Mouse (Mus musculus) intestine, embryonic 16.5 days (tissue): ENCODE results near the gene Mctp2. TPM values are rescaled to one million over a fixed set of nuclear protein-coding genes. Genes with fewer than 3 reads are reported as not detected.

Experiments used
- ATAC-seq: fragments of 200-750 bp; cut with Nextera tagmentation; 2 replicates; pipeline ENCODE4 v1.8.0; 2017; ENCODE audit warnings: moderate TSS enrichment, moderate library complexity
- H3K27ac ChIP-seq: fragments of 300-500 bp; sonication (generic); 2 replicates; pipeline ENCODE4 v1.5.1; 2014; ENCODE audit warnings: mild to moderate bottlenecking, low read length
- H3K27me3 ChIP-seq: fragments of 300-500 bp; sonication (generic); replicated peaks from 2 replicates; pipeline ENCODE4 v1.6.1; 2014; ENCODE audit warnings: low read length, control low read depth, mixed read lengths; ENCODE audit not compliant: control insufficient read depth, insufficient read depth
- H3K36me3 ChIP-seq: fragments of 300-500 bp; sonication (generic); 2 replicates; pipeline ENCODE4 v1.6.1; 2014; ENCODE audit warnings: low read length, control low read depth; ENCODE audit not compliant: control insufficient read depth, insufficient read depth
- H3K4me1 ChIP-seq: fragments of 300-500 bp; sonication (generic); 2 replicates; pipeline ENCODE4 v1.6.1; 2014; ENCODE audit warnings: low read length, control low read depth, mixed read lengths; ENCODE audit not compliant: control insufficient read depth, insufficient read depth
- H3K4me2 ChIP-seq: fragments of 300-500 bp; sonication (generic); 2 replicates; pipeline ENCODE4 v1.6.1; 2014; ENCODE audit warnings: low read depth, low read length, control low read depth
- H3K4me3 ChIP-seq: fragments of 300-500 bp; sonication (generic); 2 replicates; pipeline ENCODE4 v1.5.1; 2014; ENCODE audit warnings: mild to moderate bottlenecking, low read length
- H3K9ac ChIP-seq: fragments of 300-500 bp; sonication (generic); 2 replicates; pipeline ENCODE4 v1.6.1; 2014; ENCODE audit warnings: low read depth, low read length
- H3K9me3 ChIP-seq: fragments of 300-500 bp; sonication (generic); 2 replicates; pipeline ENCODE4 v1.6.1; 2016; ENCODE audit warnings: low read length, control low read depth; ENCODE audit not compliant: control insufficient read depth
- WGBS: fragments of 180-500 bp; shearing (Covaris S2); extraction: QIAGEN DNeasy Blood & Tissue Kit; methylation state at CpG from one replicate; pipeline ENCODE4 v1.1.7; 2014; 5-methylcytosine and 5-hydroxymethylcytosine counted together
- polyA plus RNA-seq: library from polyadenylated mRNA; unstranded; fragments of >200 nt; fragmentation: Nextera tagmentation; extraction: Ambion mirVana; gene quantifications from 2 replicates; pipeline ENCODE4 v1.2.1, GENCODE M21; 2015

The Mctp2 gene
- polyA plus RNA-seq, 1 experiment from 2014 or later = 1.7 TPM

DNA sequence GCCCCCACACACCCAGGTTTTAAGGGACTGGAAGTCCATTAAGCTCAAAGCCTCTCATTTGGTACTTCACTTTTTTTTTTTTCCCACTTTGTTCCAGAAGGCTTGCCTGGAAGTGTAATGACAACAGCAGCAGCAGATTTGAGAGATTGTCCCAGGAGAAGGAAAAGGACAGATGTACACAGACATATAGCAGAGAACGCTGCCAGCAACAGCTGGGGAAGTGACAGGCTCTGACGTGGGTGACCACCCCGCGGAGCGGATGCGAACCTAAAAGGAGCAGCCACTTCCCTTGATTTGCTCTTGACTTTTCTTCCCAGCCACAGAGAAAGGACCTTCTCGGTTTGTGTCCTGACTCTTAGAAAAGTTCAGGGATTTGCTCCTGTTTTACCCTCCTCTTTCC is 185.4 kb downstream of the Mctp2 start:
- no peak for ATAC-seq
- H3K27me3 ChIP-seq = no peaks in the 10 kb centered on the region
- H3K9ac ChIP-seq = no peak overlapping the region
- WGBS = 54% methylated on average over 7 of the region's 7 CpGs
- 0 out of 2 replicates have a peak, but pooled peaks cover 5% of the 10 kb centered on the region for H3K4me1 ChIP-seq
- no peak overlapping the region for H3K4me2 ChIP-seq
- H3K27ac ChIP-seq = no peak overlapping the region
- H3K4me3 ChIP-seq = no peak overlapping the region
- no peaks in the 10 kb centered on the region for H3K9me3 ChIP-seq
- no peaks in the 10 kb centered on the region for H3K36me3 ChIP-seq

DNA sequence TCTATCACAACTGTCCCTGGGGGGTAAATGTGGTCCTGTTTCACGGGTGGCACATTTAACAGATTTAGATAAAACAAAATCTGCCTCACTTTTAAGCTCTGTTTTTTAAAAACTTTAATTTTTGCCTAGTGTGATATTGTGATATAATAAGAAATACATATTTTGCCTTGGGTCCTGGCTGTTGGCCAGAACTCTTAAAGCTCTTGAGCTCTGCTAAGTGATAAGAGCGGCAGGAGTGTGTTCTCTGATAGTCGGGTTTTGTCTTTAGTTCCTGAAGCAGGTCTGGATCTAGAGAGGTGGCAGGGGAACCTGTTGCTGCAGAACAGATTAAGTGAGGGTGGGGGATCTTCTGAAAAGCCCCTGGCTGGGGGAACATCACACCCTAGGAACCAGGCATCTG is 186.7 kb downstream of the Mctp2 start:
- no peaks in the 10 kb centered on the region for H3K27me3 ChIP-seq
- no peaks in the 10 kb centered on the region for H3K36me3 ChIP-seq
- no peak overlapping the region for H3K27ac ChIP-seq
- WGBS = 68% methylated on average over 3 of the region's 3 CpGs
- no peak overlapping the region for H3K4me2 ChIP-seq
- H3K4me3 ChIP-seq = no peak overlapping the region
- no peak overlapping the region for H3K9ac ChIP-seq
- no peaks in the 10 kb centered on the region for H3K9me3 ChIP-seq
- ATAC-seq = no peak
- 0 out of 2 replicates have a peak, but pooled peaks cover 5% of the 10 kb centered on the region for H3K4me1 ChIP-seq

- 63% methylated on average over 4 of the region's 4 CpGs for WGBS
- Histone ChIP-seq H3K9ac (no peak overlapping the region), H3K4me3 (no peak overlapping the region), H3K36me3 (no peaks in the 10 kb centered on the region), H3K27ac (no peak overlapping the region), H3K4me2 (no peak overlapping the region), H3K27me3 (no peaks in the 10 kb centered on the region), H3K9me3 (no peaks in the 10 kb centered on the region), H3K4me1 (0 out of 2 replicates have a peak, but pooled peaks cover 5% of the 10 kb centered on the region)
- ATAC-seq = peak; percentile 75
Measured at GRCm38 (mm10) chr7:72117376-72118077, 188.9 kb downstream of the Mctp2 start.

DNA sequence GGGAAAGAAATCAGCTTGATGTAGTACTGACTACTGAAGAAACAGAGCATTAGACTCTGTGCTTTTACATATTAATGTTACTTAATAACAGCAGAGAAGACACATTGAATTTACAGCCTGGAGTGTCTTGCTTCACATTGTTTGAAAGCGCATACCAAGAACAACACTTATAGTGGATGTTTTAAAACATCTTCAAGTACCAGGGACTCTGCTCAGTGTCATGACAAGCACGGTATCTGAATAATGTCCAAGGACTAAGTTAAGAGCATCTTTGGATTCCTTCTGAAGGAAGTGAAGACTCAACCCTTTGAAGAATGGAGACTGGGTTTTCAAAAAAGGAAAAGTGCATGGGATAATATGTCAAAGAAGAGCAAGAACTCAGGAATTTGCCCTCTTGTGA is 191.3 kb downstream of the Mctp2 start:
- WGBS = 59% methylated on average over 2 of the region's 2 CpGs
- Histone ChIP-seq H3K4me1 (no peaks in the 10 kb centered on the region), H3K4me3 (no peak overlapping the region), H3K36me3 (no peaks in the 10 kb centered on the region), H3K27me3 (no peaks in the 10 kb centered on the region), H3K9me3 (no peaks in the 10 kb centered on the region), H3K4me2 (no peak overlapping the region), H3K9ac (no peak overlapping the region), H3K27ac (no peak overlapping the region)
- ATAC-seq = peak; percentile 56; the same call in 1 of the 2 replicates

GRCm38 (mm10) chr7:72110578-72110977 is 195.8 kb downstream of the Mctp2 start:
- Histone ChIP-seq H3K27me3 (no peaks in the 10 kb centered on the region), H3K27ac (no peak overlapping the region), H3K36me3 (no peaks in the 10 kb centered on the region), H3K4me1 (no peaks in the 10 kb centered on the region), H3K4me3 (no peak overlapping the region), H3K9me3 (no peaks in the 10 kb centered on the region), H3K9ac (no peak overlapping the region), H3K4me2 (no peak overlapping the region)
- WGBS = 44% methylated on average over 6 of the region's 6 CpGs
- ATAC-seq = no peak

DNA sequence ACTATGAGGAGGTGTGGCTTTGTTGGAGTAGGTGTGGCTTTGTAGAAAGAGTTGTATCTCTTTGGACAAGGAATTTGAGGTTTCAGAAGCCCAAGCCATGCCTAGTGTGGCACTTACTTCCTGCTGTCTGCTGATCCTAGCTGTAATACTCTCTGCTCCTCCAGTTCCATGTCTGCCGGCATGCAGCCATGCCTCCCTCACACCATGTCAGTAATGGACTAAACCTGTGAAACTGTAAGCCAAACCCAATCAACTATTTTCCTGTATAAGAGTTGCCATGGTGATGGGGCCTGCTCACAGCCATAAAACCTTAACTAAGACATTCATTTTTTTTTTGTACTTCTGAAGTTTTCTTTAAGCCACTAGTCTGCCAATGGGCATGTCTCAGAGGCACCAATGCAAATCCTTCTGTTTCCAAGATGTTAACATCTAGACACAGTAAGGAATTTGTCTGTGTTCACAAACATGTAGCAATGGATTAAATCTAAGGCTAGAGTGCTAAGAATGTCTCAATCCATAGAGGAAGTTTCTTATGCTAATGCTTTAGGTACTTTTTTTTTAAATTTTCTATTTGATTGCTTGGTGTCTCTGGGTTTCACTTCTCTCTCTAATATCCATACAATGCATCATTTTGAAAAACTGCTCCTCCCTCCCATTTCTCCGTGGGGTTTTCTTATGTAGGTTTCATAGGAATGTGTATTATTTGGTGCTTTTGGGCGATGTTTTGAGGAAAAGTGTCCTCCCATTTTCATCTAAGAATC is 197.6 kb downstream of the Mctp2 start:
- 82% methylated on average over 3 of the region's 3 CpGs for WGBS
- Histone ChIP-seq H3K36me3 (no peaks in the 10 kb centered on the region), H3K4me2 (no peak overlapping the region), H3K4me3 (no peak overlapping the region), H3K27ac (no peak overlapping the region), H3K9ac (no peak overlapping the region), H3K4me1 (no peaks in the 10 kb centered on the region), H3K27me3 (no peaks in the 10 kb centered on the region), H3K9me3 (no peaks in the 10 kb centered on the region)
- ATAC-seq = no peak

DNA sequence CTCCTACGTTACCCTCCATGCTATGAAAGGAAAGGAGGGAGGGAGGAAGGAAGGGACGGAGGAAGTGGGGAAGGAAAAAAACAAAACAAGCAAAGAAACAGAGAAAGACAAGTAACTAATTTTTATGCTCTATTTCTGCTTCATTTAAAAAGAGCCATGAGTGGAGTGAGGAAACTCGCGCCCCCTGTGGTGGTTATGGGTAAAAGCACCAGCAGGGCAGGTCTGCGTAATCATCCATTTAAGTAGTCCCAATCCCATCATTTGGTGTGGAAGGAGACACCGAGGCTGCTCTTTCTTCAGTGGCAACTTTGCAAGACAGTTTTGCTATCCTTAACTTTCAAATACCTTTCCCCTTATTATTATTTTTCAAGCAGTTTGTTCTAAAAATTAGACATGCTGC is 202.2 kb downstream of the Mctp2 start:
- Histone ChIP-seq H3K4me1 (no peaks in the 10 kb centered on the region), H3K9me3 (no peaks in the 10 kb centered on the region), H3K4me2 (no peak overlapping the region), H3K27ac (no peak overlapping the region), H3K27me3 (no peaks in the 10 kb centered on the region), H3K9ac (no peak overlapping the region), H3K36me3 (no peaks in the 10 kb centered on the region), H3K4me3 (no peak overlapping the region)
- 66% methylated on average over 6 of the region's 6 CpGs for WGBS
- no peak for ATAC-seq

- H3K9me3 ChIP-seq = no peaks in the 10 kb centered on the region
- H3K36me3 ChIP-seq = no peaks in the 10 kb centered on the region
- H3K4me1 ChIP-seq = no peaks in the 10 kb centered on the region
- no peaks in the 10 kb centered on the region for H3K27me3 ChIP-seq
- no peak overlapping the region for H3K4me3 ChIP-seq
- WGBS = 51% methylated on average over 3 of the region's 3 CpGs
- H3K9ac ChIP-seq = no peak overlapping the region
- H3K27ac ChIP-seq = no peak overlapping the region
- H3K4me2 ChIP-seq = no peak overlapping the region
- ATAC-seq = peak; percentile 76
Measured at GRCm38 (mm10) chr7:72103654-72104053, 202.8 kb downstream of the Mctp2 start.

- no peaks in the 10 kb centered on the region for H3K27me3 ChIP-seq
- no peaks in the 10 kb centered on the region for H3K36me3 ChIP-seq
- no peak overlapping the region for H3K27ac ChIP-seq
- no peak overlapping the region for H3K4me2 ChIP-seq
- no peak for ATAC-seq
- H3K9ac ChIP-seq = no peak overlapping the region
- no peaks in the 10 kb centered on the region for H3K9me3 ChIP-seq
- 66% methylated on average over 5 of the region's 5 CpGs for WGBS
- H3K4me3 ChIP-seq = no peak overlapping the region
- no peaks in the 10 kb centered on the region for H3K4me1 ChIP-seq
Measured at GRCm38 (mm10) chr7:72100683-72101082, 205.7 kb downstream of the Mctp2 start.
